Mouse (Mus musculus): Measurements from ENCODE around the gene M1ap. TPM values are rescaled to one million over a fixed set of nuclear protein-coding genes. Genes with fewer than 3 reads are reported as not detected.

M1ap gene
- 0.10 TPM in 1 of 2 replicates, not detected in the other for total RNA-seq (2014; rRNA removed)
- 0.10 TPM in 1 of 2 replicates, not detected in the other for polyA plus RNA-seq (2015; fragmentation: Nextera tagmentation; extraction: Ambion mirVana)

- H3K36me3 ChIP-seq (ENCODE audit: insufficient read depth), result no peaks in the 10 kb centered on the region
Observed at GRCm38 (mm10) chr6:82946651-82947050, at the start of gene M1ap. Gene M1ap (plus strand): TSS chr6:82946902.

GRCm38 (mm10) chr6:82897311-82897710 is 49.4 kb upstream of the M1ap start:
- Histone ChIP-seq H3K9me3 (ENCODE audit: low read length) (no peaks in the 10 kb centered on the region), H3K27me3 (ENCODE audit: insufficient read depth, low read length) (no peaks in the 10 kb centered on the region), H3K9ac (no peak overlapping the region), H3K27ac (ENCODE audit: low read depth, low read length) (no peak overlapping the region), H3K4me3 (ENCODE audit: low read depth, low read length) (no peak overlapping the region), H3K36me3 (ENCODE audit: insufficient read depth) (no peaks in the 10 kb centered on the region), H3K4me2 (ENCODE audit: low read depth) (no peak overlapping the region), H3K4me1 (ENCODE audit: insufficient read depth) (no peaks in the 10 kb centered on the region)
- TF ChIP-seq CTCF (IDR thresholded peaks at IDR 0.05; ENCODE audit: low read depth), result no peak
- ATAC-seq (no peak), DNase-seq (no peak)
- 46% methylated on average over 3 of the region's 3 CpGs for WGBS

More at GRCm38 (mm10) chr6:82946651-82947050, at the start of gene M1ap:
- Histone ChIP-seq H3K4me3 (ENCODE audit: low read depth, low read length) (no peak within 1 kb of the TSS), H3K9ac (no peak within 1 kb of the TSS), H3K27ac (ENCODE audit: low read depth, low read length) (no peak within 1 kb of the TSS), H3K9me3 (ENCODE audit: low read length) (no peaks in the 10 kb centered on the region), H3K27me3 (ENCODE audit: insufficient read depth, low read length) (no peaks in the 10 kb centered on the region), H3K4me1 (ENCODE audit: insufficient read depth) (no peaks in the 10 kb centered on the region), H3K4me2 (ENCODE audit: low read depth) (no peak within 1 kb of the TSS)
- TF ChIP-seq CTCF (IDR thresholded peaks at IDR 0.05; ENCODE audit: low read depth), result no peak
- no peak for DNase-seq
- no peak for ATAC-seq
- WGBS, result 71% methylated on average over 14 of the region's 14 CpGs

- Histone ChIP-seq H3K4me1 (ENCODE audit: insufficient read depth) (no peaks in the 10 kb centered on the region), H3K27me3 (ENCODE audit: insufficient read depth, low read length) (no peaks in the 10 kb centered on the region), H3K9me3 (ENCODE audit: low read length) (no peaks in the 10 kb centered on the region), H3K4me2 (ENCODE audit: low read depth) (no peak overlapping the region), H3K27ac (ENCODE audit: low read depth, low read length) (no peak overlapping the region), H3K4me3 (ENCODE audit: low read depth, low read length) (no peak overlapping the region), H3K36me3 (ENCODE audit: insufficient read depth) (no peaks in the 10 kb centered on the region), H3K9ac (no peak overlapping the region)
- WGBS, result 85% methylated on average over 4 of the region's 4 CpGs
- ATAC-seq, result no peak
- DNase-seq, result no peak
- TF ChIP-seq CTCF (IDR thresholded peaks at IDR 0.05; ENCODE audit: low read depth), result no peak
Observed at GRCm38 (mm10) chr6:82898227-82898626, 48.5 kb upstream of the M1ap start.

GRCm38 (mm10) chr6:82898745-82899144 is 48.0 kb upstream of the M1ap start:
- no peaks in the 10 kb centered on the region for H3K9me3 ChIP-seq (ENCODE audit: low read length)
- H3K9ac ChIP-seq, result no peak overlapping the region
- 52% methylated on average over 4 of the region's 4 CpGs for WGBS
- H3K4me2 ChIP-seq (ENCODE audit: low read depth), result no peak overlapping the region
- H3K4me3 ChIP-seq (ENCODE audit: low read depth, low read length), result no peak overlapping the region
- H3K36me3 ChIP-seq (ENCODE audit: insufficient read depth), result no peaks in the 10 kb centered on the region
- H3K27ac ChIP-seq (ENCODE audit: low read depth, low read length), result no peak overlapping the region
- ATAC-seq, result no peak
- DNase-seq, result no peak
- H3K4me1 ChIP-seq (ENCODE audit: insufficient read depth), result no peaks in the 10 kb centered on the region
- no peaks in the 10 kb centered on the region for H3K27me3 ChIP-seq (ENCODE audit: insufficient read depth, low read length)
- TF ChIP-seq CTCF (IDR thresholded peaks at IDR 0.05; ENCODE audit: low read depth), result no peak

- Histone ChIP-seq H3K27ac (ENCODE audit: low read depth, low read length) (no peak overlapping the region), H3K9ac (no peak overlapping the region), H3K9me3 (ENCODE audit: low read length) (no peaks in the 10 kb centered on the region), H3K36me3 (ENCODE audit: insufficient read depth) (no peaks in the 10 kb centered on the region), H3K4me1 (ENCODE audit: insufficient read depth) (no peaks in the 10 kb centered on the region), H3K4me2 (ENCODE audit: low read depth) (no peak overlapping the region), H3K27me3 (ENCODE audit: insufficient read depth, low read length) (no peaks in the 10 kb centered on the region), H3K4me3 (ENCODE audit: low read depth, low read length) (no peak overlapping the region)
- no peak for ATAC-seq
- no peak for DNase-seq
- WGBS, result 81% methylated on average over 8 of the region's 8 CpGs
- TF ChIP-seq CTCF (IDR thresholded peaks at IDR 0.05; ENCODE audit: low read depth), result no peak
Observed at GRCm38 (mm10) chr6:82902559-82902958, 44.1 kb upstream of the M1ap start.

- no peak for TF ChIP-seq CTCF (IDR thresholded peaks at IDR 0.05; ENCODE audit: low read depth)
- H3K9ac ChIP-seq, result no peak overlapping the region
Observed at GRCm38 (mm10) chr6:82906985-82907384, 39.7 kb upstream of the M1ap start.

GRCm38 (mm10) chr6:82908034-82908433 is 38.7 kb upstream of the M1ap start:
- peaks cover 5% of the 10 kb centered on the region; the same call in 1 of the 2 replicates for H3K36me3 ChIP-seq (ENCODE audit: insufficient read depth)
- no peak overlapping the region for H3K4me2 ChIP-seq (ENCODE audit: low read depth)
- H3K9ac ChIP-seq, result no peak overlapping the region
- H3K4me3 ChIP-seq (ENCODE audit: low read depth, low read length), result no peak overlapping the region
- no peaks in the 10 kb centered on the region for H3K4me1 ChIP-seq (ENCODE audit: insufficient read depth)
- no peaks in the 10 kb centered on the region for H3K9me3 ChIP-seq (ENCODE audit: low read length)
- H3K27ac ChIP-seq (ENCODE audit: low read depth, low read length), result no peak overlapping the region
- ATAC-seq (no peak), DNase-seq (no peak)
- TF ChIP-seq CTCF (IDR thresholded peaks at IDR 0.05; ENCODE audit: low read depth), result no peak
- WGBS, result 80% methylated on average over 8 of the region's 8 CpGs
- H3K27me3 ChIP-seq (ENCODE audit: insufficient read depth, low read length), result no peaks in the 10 kb centered on the region

More at GRCm38 (mm10) chr6:82906985-82907384, 39.7 kb upstream of the M1ap start:
- Histone ChIP-seq H3K27me3 (ENCODE audit: insufficient read depth, low read length) (no peaks in the 10 kb centered on the region), H3K4me1 (ENCODE audit: insufficient read depth) (no peaks in the 10 kb centered on the region), H3K4me2 (ENCODE audit: low read depth) (no peak overlapping the region), H3K9me3 (ENCODE audit: low read length) (no peaks in the 10 kb centered on the region), H3K27ac (ENCODE audit: low read depth, low read length) (no peak overlapping the region), H3K4me3 (ENCODE audit: low read depth, low read length) (no peak overlapping the region), H3K36me3 (ENCODE audit: insufficient read depth) (no peaks in the 10 kb centered on the region)
- WGBS, result 89% methylated on average over 3 of the region's 3 CpGs
- no peak for DNase-seq
- no peak for ATAC-seq
